Mouse (Mus musculus) lung, postnatal 14 days (tissue): ENCODE measurements around the gene Nrip2.
"Not testable (repeated sequence)": the region's sequence is repeated elsewhere in the genome, so short reads cannot be mapped to it uniquely, and the experiment has no call there.

Source experiments
- DNase-seq: peaks from one replicate; pipeline ENCODE4 v3.0.0; 2021

Gene Nrip2

GRCm38 (mm10) chr6:128398996-128399395 lies at the start of gene Nrip2:
TSS of gene Nrip2 (plus strand) at chr6:128399296.
- DNase-seq = no peak

DNA sequence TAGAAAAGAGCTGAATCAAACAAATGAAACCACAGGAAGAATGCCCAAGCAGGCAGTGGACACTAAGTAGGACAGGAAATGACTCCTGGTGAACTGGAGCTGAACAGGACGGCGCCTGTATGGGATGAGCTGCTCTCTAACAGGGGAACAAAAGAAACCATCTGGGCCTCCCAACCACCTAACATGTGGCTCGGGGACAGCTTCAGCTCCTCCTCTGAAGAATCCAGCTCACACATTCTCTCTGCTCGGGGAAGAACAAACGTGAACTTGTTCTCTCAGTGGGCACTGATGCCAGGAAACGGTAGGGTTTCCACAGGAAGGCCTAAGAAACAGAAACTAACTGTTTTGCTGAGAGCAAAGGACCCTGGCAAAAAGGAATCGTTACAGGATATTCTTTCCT lies 49.4 kb upstream of the Nrip2 start:
- DNase-seq = no peak

DNA sequence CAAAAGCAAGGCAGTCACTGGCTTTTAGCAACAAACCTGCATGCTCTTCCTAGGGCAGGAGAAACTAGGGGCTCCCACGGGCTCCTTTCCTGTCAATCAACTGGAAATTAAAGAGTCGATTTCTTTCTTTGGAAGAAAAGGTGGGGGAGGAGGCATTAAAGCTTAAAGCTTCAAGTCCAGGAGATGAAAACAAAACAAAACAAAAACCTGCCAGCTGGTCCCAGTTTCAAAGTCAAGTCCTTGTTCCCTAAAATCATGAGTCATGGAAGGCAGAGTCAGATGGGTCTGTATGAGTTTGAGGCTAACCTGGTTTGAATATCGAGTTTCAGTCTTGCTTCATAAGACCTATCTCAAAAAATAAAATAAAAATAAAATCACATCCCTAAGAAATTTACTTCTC lies 45.0 kb upstream of the Nrip2 start:
- DNase-seq = no peak

- peak; percentile 49 for DNase-seq
These were observed 43.9 kb upstream of the Nrip2 start for GRCm38 (mm10) chr6:128355201-128355681.

- peak; percentile 97 for DNase-seq
These were observed 43.2 kb upstream of the Nrip2 start, which contains the start of gene Tulp3 for GRCm38 (mm10) chr6:128355726-128356416. TSS of gene Tulp3 (minus strand) at chr6:128355851.

DNA sequence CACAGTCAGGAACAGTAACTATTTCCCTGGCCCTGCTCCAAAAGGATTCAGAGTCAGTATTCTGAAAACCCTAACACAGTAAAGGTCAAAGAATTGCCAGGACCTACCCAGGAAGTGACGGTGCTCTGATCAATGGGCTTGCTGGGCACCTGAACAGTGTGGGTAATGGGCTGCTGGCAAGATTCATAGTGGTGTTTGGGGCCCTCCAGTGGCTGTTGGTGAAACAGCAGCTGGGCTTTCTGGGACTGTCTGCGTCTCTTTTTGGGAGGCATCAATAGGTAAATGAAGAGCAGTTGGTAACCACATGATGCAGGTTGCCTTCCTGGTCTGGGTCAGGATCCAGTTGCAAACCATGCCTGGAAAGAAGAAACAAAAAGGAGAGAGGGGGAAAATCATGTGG lies 40.1 kb upstream of the Nrip2 start:
- peak; percentile 73 for DNase-seq

DNA sequence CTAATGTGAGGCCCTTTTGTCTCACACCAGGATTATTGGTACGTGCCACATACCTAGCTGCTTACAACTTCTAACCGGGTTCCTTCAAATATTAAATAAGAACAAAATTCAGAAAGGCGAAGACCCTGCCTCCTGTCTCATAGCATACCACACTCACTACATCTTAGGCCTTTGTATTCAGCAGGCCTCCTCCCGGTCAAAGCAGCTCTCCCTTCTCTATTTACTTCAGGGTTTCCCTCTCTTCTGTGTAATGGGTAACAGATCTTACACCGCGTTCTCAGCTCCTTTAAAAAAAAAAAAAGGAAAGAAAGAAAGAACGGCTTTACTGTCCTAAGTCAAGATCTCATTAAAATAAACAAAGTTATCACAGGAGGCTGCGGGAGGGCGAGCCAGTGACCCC lies 37.2 kb upstream of the Nrip2 start:
- DNase-seq = no peak

DNA sequence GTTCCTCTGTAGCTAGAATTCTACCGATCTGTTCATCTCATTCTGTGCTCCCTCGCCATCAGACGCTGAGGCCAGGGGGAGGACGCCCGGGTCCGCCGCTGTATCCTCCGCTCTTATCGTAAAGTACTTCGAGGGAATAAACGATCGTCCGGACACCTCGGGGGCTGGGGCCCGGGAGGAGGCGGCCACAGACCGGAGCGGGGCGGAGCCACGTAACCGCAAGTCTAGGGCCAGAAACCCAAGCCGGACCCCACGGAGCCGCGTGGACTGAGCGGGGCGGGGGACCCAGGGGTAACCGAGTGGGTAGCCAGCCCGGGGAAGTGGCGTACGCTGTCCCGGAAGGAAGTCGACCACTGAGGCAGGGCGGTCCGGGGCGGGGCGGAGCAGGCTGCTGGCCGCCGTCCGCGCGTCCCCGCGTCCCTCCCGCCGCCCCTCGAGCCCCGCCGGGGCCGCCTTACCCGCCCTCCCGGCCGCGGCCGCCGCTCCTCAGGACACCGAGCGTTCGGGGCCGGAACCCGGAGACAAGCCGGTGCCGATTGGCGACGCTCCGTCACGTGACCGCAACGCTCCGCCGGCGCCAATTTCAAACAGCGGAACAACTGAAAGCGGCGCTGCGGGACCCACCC lies 36.6 kb upstream of the Nrip2 start, which contains the start of the genes Rhno1 and Foxm1:
TSS of gene Rhno1 (minus strand) at position 531 of the 626 bp plus-strand sequence.
TSS of gene Foxm1 (plus strand) at position 587 of the 626 bp plus-strand sequence.
- peak; percentile 86 for DNase-seq

- DNase-seq = no peak
These were observed 35.9 kb upstream of the Nrip2 start for GRCm38 (mm10) chr6:128363007-128363825.

DNA sequence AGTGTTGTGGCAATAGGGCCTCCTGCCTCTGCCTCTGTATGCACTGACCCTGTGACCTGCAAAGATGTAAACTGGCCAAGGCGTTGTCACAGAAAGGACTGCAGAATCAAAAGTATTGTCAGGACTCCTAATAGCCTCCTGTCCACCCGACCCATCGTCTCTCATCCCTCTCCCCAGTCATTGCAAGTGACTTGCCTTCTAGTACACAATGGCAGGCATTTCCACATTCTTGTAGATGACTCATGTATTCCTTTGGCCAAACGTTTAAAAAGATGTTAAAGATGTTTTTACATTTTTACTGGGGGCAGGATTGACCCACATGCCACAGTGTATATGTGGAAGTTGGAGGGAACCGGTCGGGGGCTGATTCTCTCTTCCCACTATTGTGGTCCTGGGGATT lies 34.4 kb upstream of the Nrip2 start:
- DNase-seq = no peak

DNA sequence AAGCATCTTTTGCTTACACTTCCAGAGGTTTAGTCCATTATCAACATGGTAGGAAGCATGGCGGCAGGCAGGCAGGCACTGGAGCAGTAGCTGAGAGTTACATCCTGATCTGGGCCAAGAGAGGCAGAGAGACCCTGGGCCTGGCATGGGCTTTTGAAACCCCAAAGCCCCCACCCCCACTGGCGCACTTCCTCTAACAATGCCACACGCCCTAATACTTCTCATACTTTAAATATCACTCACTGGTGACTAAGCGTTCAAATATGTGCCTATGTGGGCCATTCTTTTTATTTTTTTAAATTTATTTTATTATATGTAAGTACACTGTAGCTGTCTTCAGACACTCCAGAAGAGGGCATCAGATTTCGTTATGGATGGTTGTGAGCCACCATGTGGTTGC lies 32.6 kb upstream of the Nrip2 start:
- no peak for DNase-seq

DNA sequence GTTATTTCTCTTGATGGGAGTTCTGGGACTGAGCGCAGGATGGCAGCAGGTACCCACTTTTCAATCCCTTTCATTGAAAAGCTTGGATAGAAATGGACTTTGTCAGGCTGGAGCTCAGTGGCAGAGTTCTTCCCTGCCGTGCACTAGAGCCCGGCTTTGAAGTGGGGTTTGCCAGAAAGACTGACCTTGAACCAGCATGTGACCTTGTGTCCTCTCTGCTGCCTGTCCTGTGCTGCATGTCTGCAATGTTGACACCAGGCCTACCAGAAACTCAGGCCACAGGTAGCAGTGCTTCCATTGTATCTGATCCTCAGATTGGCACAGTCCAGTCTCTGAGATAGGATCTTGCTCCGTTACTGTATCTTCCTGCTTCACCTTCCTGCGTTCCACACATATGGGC lies 29.1 kb upstream of the Nrip2 start:
- no peak for DNase-seq

- peak; percentile 27 for DNase-seq
These were observed 23.9 kb upstream of the Nrip2 start, which contains the start of the genes Tex52 and Gm44596 for GRCm38 (mm10) chr6:128375192-128375591. TSS of gene Tex52 (plus strand) at chr6:128375456. TSS of gene Gm44596 (plus strand) at chr6:128375503.

GRCm38 (mm10) chr6:128376371-128377085 lies 22.6 kb upstream of the Nrip2 start:
- DNase-seq = no peak

- no peak for DNase-seq
These were observed 19.5 kb upstream of the Nrip2 start for GRCm38 (mm10) chr6:128379636-128380035.

DNA sequence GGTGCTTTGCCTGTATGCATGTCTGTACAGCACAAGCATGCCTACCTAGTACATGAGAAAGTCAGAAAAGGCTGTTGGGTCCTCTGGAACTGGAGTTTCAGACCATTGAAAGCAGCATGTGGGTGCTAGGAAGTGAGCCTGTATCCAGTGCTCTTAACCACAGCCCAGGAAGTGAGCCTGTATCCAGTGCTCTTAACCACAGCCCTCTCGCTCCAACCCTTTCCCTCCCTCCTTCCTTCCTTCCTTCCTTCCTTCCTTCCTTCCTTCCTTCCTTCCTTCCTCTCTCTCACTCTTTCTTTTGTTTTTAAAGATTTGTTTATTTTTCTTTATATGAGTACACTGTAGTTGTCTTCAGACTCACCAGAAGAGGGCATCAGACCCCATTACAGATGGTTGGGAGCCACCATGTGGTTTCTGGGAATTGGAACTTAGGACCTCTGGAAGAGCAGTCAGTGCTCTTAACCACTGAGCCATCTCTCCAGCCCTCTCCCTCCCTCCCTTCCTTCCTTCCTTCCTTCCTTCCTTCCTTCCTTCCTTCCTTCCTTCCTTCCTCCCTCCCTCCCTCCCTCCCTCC lies 18.4 kb upstream of the Nrip2 start:
- not testable (repeated sequence) for DNase-seq

DNA sequence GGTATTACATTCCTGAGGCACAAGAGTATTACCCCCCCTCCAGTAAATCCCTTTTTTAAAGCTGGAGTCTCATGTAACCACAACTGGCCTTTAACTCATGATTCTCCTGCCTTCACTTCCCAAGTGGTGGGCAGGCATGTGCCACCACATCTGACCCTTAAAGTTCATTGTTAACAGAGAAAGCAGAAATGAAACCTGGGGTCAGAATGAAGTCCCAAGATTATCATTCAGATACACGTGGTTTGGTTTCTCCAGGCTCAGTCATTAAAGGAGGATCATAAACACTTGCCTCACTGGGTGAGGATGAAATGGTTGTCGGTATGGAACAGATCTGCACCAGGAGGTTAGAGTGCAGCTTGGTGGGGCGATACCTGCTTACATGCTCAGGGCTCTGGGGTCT lies 17.8 kb upstream of the Nrip2 start:
- DNase-seq = no peak

GRCm38 (mm10) chr6:128383752-128384151 lies 15.3 kb upstream of the Nrip2 start:
- DNase-seq = no peak

DNA sequence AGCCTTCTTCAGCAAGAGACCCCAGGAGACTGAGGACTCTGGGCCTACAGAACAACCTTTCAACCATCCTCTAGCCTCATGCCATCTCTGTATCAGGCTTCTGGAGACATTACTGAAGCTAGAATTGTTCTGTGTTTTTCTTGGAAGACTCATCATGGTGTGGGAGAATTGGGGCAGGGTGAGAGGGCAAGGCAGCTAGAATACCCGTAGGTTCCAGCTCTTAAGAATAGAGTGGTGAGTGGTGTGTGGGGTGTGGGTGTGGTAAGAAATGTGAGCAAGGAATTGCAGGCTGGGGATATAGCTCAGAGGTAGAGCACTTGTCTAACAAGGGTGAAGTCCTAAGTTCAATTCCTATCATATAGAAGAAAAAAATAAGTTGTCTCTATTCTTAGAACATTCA lies 14.1 kb upstream of the Nrip2 start:
- no peak for DNase-seq

- DNase-seq = no peak
These were observed 9.9 kb upstream of the Nrip2 start for GRCm38 (mm10) chr6:128389185-128389584.

DNA sequence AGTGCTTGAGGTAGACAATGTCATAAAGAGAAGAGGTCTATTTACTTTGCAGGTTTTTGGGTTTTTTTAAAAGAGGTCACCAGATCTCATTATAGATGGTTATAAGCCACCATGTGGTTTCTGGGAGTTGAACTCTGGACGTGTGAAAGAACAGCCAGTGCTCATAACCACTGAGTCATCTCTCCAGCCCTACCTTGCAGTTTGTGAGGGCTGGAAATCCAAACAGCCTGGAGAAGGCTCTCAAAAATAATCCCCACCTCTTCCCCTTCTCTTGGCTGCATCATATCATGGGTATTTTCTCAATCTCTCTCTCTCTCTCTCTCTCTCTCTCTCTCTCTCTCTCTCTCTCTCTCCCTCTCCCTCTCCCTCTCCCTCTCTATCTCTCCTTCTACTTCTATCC lies 8.4 kb upstream of the Nrip2 start:
- no peak for DNase-seq

GRCm38 (mm10) chr6:128397574-128398261 lies 1.4 kb upstream of the Nrip2 start:
- DNase-seq = no peak
